Mouse (Mus musculus) G1E (cell line): ENCODE results near the gene Acot11.

Source experiments
- CTCF ChIP-seq: IDR thresholded peaks from 2 replicates; pipeline ENCODE4 v1.5.1; 2012; ENCODE audit warnings: low read depth, low read length, inconsistent platforms, mixed read lengths
- GATA1 ChIP-seq: IDR thresholded peaks from 2 replicates; pipeline ENCODE4 v1.6.1; 2012; ENCODE audit warnings: borderline replicate concordance, low read length, inconsistent platforms, mixed read lengths
- POLR2AphosphoS5 ChIP-seq: IDR thresholded peaks from 2 replicates; pipeline ENCODE4 v1.6.1; 2012; ENCODE audit warnings: low read depth, low read length, inconsistent platforms; ENCODE audit not compliant: insufficient replicate concordance
- TAL1 ChIP-seq: conservative IDR thresholded peaks from 2 replicates; pipeline ENCODE4 v1.6.1; 2012; ENCODE audit warnings: low read depth, low read length, inconsistent platforms, mixed read lengths

- TF ChIP-seq CTCF (peak; percentile 32; the same call in 1 of the 2 replicates), TAL1 (no peak), GATA1 (no peak), POLR2AphosphoS5 (no peak)
Observed at GRCm38 (mm10) chr4:106749699-106750098, 55.1 kb downstream of the Acot11 start.
